Mouse (Mus musculus) granulocyte monocyte progenitor cell, adult 5-6 weeks (primary cell): ENCODE results near the gene Prdm12. TPM values are rescaled to one million over a fixed set of nuclear protein-coding genes. Genes with fewer than 3 reads are reported as not detected.
"Not testable (repeated sequence)": the region's sequence is repeated elsewhere in the genome, so short reads cannot be mapped to it uniquely, and the experiment has no call there.

Experiments used
- ATAC-seq: replicated peaks from 2 replicates; pipeline ENCODE4 v1.8.0; 2016; ENCODE audit warnings: mild to moderate bottlenecking, moderate TSS enrichment, inconsistent platforms; ENCODE audit not compliant: poor library complexity, severe bottlenecking
- total RNA-seq, 2 experiments: library from RNA; stranded (forward) in 1 of 2; stranded (reverse) in 1 of 2; fragments of 200-712, 200-1000 nt in 1 of 2; fragments of >200 nt in 1 of 2; fragmentation: Nextera tagmentation in 1 of 2; gene quantifications; 2 replicates each; pipeline ENCODE4 v1.2.3; 2014 to 2017

Prdm12 gene
- total RNA-seq, 2 experiments from 2014 or later: not detected

DNA sequence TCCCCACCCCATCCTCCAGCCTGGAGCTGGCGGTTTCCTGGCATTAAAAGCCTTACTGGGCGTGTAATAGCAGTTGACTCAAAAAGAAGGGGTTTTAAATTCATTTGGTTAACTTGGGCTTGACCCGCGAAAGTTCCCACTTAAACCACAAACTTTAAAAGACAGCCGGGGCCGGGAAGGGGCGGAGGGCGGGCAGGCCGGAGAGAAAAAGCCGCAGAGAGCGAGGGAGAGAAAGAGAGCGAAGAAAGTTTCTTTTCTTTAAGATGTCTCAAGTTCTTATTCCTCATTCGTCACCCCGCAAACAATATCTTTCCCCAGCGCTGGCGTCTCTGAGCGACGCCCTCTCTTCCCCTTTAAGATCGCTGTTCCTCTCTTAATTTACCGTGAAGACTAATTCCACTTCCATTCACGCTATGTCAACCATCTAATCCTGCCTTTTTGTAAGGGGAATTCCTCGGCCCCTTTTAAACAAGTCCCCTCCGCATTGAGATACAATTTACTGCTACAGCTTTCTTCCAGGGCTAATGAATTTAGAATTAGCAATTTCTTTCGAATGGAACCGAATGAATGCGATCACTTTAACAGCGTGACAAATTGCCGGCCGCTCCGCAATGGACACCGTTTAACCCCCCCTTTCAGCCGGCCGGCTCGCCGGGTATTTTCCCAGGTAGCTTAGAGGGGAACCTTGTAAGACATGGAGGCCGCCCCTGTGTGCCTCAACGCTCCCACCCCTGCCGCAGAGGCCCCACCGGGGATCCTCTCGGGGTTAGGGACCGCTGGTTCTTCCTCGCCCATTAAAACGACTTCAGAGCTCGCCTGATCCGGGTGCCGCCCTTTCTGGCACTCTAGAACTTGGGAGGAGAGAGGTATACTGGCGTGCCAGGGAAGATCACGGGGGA lies 1.0 kb downstream of the Prdm12 start:
- ATAC-seq: 0 out of 2 replicates have a peak, but pooled peaks have one; percentile 12

DNA sequence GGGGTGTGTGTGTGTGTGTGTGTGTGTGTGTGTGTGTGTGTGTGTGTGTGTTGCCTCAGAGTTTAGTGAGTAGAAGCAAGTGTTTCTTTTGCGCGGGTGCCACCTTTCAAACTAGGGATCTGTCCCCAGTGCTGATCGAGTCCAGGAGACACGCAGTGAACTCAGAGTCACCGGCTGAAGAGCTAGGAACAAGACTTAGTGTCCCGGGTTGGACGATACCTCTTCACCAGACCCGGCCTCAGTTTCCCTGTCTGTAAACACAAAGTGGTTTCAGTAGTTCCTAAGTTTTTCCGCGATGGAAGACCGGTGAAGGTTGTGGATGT lies 1.6 kb downstream of the Prdm12 start:
- no peak for ATAC-seq

DNA sequence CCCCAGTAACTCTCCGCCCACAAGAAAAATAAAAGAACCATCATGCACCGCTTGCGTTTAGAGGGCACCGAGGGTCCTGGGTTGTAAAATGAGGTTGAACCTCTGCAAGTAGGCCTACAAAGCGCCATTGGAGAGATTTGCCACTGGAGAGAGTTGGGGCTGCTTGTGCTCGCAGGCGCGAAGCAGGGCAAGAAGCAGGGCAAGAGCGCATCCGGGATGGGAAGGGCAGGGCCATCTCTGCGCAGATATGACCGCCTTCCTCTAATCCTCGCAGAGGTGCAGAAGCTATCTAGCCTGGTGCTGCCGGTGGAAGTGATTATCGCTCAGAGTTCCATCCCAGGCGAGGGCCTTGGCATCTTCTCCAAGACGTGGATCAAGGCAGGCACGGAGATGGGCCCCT lies 2.1 kb downstream of the Prdm12 start:
- ATAC-seq: no peak

DNA sequence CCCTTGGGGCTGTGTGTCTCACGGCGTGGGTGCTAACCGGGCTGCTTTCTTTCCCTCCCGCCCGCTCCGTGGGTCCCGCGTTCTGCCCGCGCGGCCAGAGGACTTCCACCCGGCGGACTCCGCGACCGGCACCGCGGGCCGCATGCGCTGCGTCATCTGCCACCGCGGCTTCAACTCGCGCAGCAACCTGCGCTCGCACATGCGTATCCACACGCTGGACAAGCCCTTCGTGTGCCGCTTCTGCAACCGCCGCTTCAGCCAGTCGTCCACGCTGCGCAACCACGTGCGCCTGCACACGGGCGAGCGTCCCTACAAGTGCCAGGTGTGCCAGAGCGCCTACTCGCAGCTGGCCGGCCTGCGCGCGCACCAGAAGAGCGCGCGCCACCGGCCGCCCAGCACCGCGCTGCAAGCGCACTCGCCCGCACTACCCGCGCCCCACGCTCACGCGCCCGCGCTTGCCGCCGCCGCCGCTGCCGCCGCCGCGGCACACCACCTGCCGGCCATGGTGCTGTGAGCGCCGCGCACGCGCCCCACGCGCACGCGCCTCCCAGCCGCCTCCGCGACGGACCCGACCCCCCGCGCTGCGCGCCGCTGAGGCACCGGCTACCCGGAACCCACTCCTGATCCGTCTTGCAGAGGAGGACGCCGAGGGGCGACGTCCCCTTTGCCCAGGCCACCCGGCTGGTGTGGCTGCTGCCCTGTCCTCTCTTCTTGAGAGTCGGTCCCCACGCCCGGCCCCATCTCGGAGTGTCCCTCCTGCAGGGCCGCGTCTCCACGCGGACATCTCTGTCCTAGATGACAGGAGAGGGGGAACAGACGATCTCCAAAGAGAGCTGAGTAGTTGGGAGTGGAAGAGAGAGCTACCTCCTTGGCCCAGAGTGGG lies 14.4 kb downstream of the Prdm12 start:
- peak; percentile 40 for ATAC-seq

DNA sequence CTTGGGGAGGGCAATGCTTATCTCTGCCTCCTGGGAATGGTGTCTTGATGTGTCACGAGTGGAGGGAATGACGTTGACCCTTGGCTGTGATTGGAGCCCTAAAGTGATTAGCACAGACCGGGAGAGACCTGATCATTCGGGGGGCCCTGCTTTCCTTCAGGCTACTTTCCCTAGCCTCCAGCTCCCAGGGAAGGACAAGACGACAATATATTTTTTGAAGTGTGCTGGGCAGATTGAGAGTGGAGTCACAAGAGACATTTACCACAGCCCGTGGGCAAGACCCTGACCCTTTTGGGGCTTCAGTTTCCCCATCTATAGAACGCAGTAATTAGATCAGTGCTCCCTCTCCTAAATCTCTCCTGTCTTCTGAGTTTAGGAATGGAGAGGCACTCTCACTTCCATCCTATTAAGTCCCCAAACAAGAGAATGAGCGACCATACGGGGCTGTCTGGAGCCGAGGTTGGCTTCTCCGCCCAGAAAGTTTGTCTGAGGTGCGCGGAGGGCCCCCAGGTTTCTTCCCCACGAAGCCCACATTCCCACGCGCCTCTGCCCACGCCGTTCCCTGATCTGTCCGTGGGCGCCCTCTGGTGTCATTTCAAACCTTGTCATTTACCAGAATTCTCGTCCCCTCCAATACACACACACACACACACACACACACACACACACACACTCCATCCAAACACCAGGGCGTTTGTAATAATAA lies 15.2 kb downstream of the Prdm12 start:
- peak; percentile 35; the same call in 1 of the 2 replicates for ATAC-seq

DNA sequence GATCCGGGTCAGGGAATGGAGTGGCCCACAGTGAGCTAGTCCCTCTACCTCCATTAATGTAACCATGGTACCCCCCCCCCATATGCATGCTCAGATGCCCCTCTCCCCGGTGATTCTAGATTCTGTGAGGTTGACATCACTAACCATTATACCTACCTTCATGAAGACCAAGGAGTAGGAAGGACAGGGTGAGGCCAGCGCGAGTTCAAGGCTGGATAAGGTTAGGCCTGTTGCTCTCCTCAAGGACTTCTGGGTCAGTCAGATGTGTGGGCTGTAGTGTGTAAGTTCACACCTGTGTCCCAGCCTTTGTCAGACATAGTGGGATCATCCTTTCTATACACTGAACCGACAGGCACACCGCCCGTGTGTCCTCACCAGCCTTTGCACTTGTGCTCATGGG lies 16.5 kb downstream of the Prdm12 start:
- no peak for ATAC-seq

DNA sequence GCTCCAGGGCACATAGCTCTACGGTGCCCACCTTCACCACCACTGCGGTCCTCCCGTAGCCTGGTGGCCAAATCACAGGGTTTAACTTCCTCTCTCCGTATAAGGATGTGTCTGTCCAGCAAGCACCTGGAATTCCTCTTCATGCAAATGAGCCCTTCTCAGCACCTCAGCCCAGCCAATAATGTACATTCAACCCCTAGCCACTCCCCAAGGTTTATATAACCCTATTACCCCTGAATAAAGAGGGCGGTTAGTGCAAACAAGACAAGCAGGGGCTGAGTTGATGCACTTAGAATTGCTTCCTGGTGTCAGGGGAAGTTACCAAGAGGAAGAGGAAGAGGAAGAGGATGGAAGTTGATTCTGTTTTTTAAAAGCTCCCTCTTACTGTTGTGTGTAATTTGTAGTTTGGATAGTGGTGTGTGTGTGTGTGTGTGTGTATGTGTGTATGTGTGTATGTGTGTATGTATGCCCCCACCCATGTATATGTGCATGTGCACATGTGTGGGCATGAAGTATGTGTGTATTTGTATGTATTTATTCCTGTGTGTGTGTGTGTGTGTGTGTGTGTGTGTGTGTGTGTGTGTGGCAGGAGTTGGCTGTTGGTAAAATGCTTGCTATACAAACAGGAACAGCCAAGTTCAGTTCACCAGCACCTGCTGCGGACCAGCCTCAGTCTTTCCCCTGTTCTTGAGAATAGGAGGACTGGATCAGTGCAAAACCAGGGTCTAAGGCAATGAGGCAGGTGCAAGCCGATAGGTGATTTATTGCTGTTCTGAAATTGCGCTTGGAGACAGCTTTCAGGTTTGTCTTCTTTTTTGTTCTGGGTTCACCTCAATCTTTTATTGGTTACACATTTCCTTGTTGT lies 23.3 kb downstream of the Prdm12 start:
- no peak for ATAC-seq

DNA sequence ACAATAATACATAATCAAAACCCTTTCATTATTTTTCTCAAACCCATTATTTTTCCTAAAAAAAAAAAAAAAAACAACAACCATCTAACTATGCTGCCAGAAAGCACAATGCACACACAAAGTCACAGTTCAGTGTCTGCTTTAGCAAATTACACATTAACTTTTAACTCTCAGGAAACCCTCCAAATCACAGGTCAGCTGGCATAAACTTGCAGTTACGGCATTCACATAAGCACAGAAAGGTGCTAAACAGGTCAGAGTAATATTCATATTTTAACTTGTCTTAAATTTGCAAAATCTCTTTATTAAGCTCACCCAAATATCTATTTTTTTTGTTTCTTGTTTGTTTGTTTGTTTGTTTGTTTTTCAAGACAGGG lies 24.0 kb downstream of the Prdm12 start:
- ATAC-seq: no peak

DNA sequence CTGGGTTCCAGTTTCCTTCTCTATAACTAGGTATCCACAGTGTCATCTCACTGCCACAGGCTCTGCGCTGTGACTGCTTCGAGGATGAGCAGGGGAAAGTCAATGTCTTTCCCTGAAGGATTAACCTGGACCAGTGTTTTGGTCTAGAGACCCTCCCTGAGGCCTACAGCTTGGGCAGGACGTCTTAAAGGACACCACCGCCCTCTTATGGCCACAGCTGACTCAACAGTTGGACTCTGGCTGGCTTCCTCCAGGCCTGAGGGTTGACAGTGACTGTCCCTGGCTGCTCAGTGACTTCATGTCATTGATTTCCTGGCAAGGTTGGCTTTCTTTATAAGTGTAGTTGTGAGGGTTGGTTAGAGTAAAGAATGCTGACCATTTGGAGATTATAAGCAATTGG lies 27.5 kb downstream of the Prdm12 start:
- ATAC-seq: no peak

DNA sequence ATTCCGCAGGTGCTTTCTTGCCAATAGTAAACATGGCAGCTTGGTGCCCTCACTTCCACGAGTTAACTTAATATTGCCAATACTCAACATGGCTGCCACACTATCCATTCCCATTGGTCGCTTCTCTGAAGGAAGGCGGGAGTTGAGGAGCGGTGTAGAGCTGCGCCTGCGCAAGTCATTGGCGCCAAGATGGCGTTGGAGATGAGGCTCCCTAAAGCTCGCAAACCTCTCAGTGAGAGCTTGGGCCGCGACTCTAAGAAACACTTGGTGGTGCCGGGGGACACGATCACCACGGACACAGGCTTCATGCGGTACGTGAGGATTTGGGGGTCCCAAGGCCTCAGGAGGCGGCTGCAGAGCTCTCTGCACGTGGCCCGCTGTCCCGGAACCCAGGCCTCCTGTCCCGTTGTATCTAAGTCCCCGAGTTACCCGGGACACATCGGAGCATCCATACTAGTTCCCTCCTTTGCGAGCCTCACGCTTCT lies 30.8 kb downstream of the Prdm12 start, which contains the start of gene Exosc2:
Gene Exosc2, plus strand, starts transcription at position 165 of the 485 bp plus-strand sequence.
- ATAC-seq: peak; percentile 92

DNA sequence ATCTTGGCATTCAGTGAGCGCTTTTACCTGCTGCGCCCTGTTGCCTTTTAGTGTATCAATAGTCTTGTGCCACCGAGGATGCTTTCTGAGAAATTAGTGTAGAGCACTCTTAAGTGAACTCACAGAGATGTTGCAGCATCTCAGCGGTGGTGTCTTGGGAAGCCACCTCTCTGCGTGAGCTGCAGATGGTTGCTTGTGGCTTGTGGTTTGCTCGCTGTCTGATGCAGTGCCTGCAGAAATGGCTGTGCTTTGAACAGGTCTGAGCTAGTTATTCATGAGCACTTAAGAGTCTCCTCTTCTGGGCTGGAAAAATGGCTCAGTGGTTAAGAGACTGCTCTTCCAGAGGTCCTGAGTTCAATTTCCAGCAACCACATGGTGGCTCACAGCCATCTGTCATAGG lies 38.8 kb downstream of the Prdm12 start:
- ATAC-seq: no peak

DNA sequence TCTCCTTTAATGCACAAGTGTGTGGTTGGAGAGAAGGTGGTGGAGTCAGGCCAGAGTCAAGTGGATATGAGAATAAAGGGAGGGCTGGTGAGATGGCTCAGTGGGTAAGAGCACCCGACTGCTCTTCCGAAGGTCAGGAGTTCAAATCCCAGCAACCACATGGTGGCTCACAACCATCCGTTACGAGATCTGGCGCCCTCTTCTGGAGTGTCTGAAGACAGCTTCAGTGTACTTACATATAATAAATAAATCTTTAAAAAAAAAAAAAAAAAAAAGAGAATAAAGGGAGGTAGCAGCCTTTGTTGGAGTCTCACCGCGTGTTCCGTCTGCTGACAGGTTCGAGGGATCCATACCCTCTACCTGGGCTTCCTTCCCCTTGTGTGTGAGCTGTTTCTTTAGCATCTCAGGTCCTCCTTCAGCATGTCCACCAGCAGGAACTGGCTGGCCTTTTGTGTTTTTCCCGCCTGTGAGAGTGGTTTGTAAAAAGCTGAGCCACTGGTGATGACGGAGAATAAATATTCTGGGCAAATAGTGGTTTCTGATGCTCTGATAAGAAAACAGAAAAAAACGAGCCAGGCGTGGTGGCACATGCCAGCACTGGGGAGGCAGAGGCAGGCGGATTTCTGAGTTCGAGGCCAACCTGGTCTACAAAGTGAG lies 41.3 kb downstream of the Prdm12 start:
- ATAC-seq: not testable (repeated sequence)

DNA sequence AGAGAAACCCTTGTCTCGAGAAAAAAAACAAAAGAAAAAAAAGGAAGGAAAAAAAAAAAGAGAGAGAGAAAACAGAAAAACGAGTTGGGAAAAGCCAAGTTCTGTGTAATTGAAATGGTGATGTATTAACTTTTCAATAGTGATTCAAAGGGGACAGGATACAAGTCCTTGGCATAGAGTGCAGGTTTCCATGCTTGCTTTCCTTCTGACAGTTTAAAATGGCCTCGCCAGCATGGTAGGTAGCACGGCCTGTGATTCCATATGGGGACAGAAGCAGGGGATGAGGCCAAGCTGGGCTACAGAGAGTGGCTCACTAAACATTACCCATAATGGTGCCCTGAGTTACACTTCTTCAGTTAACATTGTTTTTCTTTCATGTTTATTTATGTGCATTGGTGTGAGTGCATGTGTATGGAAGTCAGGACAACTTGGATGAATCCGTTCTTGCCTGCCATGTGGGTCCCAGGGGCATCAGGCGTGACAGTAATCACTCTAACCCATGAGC lies 41.9 kb downstream of the Prdm12 start:
- no peak for ATAC-seq

DNA sequence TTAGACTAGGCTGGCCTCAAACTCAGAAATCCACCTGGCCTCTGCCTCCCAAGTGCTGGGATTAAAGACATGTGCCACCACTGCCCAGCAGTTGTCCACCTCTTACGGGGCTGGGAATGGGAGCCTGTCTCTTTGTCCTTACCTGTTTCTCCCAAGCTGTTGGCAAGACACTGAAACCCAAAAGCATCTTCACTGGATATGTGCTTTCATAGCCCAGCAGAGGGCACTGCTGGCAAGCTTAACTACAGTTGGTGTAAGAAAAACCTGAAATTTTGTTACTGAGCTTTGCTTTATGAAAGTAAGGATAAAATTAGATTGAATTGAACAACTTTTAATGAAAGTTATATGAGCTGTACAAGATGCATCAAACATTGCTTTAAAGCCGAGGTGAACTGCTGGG lies 43.8 kb downstream of the Prdm12 start:
- no peak for ATAC-seq

DNA sequence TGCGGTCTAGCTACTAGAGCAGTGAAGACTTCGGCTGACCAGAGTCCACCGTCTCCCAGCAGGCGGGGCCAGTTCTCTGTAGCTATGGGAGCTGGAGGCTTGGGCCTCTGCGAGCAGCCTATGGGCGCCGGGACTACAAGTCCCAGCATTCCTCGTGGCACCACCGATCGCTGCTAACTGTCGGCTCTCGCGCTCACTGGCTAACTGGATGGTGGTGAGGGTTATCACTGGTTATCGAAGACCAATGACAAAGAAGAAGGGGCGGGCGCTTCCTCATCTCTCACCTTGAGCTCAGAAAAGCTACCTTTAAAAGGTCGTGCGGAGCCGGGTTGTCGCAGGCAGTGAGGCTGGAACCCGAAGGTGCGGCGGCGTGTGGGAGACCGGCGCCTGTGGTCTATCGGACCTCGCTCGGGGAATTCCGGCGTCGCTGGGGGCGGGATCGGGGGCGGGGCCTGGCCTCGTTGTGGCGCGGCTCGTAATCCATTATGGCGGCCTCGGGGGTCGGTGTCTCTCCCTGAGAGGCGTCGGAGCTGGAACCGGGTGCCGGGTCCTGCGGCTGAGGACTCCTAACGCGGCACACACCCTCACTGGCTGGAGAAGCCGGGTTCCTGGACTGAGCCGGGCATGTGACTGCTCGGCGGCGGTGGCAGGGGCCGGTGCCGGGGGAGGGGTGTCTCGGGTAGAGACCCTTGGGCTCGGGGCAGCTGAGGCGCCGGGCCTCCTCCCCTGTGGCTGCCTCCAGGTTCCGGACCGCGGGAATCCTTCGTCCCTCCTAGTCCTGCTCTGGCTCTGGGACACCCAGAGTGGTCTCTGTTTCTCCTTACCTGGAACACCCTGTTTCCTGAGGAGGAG lies 48.5 kb downstream of the Prdm12 start, which contains the start of gene Abl1:
Gene Abl1, plus strand, starts transcription at position 303 of the 852 bp plus-strand sequence.
- peak; percentile 97 for ATAC-seq

DNA sequence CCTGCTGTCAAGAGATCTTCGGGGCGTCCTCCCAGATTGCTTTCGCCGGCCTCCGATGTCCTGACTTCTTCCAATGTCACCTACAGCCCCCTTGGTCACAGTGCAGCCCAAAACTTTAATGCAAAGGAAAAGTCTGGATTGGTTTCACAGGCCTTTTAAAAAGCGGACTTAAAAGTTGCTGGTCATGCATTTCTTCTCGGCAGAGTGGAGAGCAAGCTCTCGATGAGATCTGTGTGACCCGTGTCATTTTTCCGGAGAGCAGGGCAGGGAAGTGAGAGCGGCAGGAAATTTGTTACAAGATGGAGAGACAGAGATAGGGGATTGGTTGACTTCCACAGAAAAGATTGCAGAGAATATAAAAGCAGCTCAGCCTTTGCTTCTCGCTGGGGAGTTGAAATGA lies 49.2 kb downstream of the Prdm12 start:
- peak; percentile 23; the same call in 1 of the 2 replicates for ATAC-seq

DNA sequence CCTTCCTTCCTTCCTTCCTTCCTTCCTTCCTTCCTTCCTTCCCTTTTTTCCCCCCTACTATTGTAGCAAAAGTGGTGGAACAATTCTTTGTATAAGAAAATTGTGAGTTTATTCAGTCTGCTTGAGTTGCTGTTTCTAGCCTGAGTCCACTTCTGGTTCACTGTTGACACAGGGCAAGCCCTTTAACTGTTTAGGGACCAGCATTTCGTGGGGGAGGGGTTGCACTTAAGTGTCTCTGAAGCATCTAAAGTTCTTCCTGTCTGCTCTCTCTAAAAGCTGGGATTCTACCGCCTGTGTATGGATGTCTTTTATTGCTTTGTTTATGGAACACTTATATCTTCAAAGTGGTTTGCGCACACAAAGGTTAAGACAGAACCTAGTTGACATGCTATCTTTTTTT lies 50.2 kb downstream of the Prdm12 start:
- ATAC-seq: no peak

DNA sequence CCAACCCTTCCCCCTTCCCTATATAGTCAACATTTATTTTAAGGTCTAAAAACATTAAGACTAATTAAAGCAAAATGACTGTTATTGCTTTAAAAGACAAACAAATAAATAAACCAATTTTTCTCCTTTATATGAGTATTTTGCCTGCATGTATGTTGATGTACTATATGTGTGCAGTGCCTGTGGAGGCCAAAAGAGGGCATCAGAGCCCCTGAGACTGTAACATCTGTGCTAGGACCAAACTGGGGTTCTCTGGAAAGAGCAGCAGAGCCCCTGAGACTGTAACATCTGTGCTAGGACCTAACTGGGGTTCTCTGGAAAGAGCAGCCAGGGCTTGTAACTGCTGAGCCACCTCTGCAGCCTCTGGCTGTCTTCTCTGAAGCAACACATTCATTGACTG lies 58.4 kb downstream of the Prdm12 start:
- no peak for ATAC-seq
